In genomic region chr1:169408120-169408519, GRCm38 (mm10) we compare ENCODE assay signal across 33 mouse cellular contexts.
"Had no signal": no experiment of that assay in that cellular context is flagged by ENCODE, and none has a peak within 500 bp of the region (broad histone marks: within the 10 kb centered on the region; RNA-seq: fewer than 3 reads in every experiment).

No protein-coding gene starts in this region.

- H3K4me2 ChIP-seq: limb, embryonic 12.5 days; limb, embryonic 13.5 days; limb, embryonic 15.5 days; liver, embryonic 11.5 days; liver, embryonic 12.5 days; liver, embryonic 13.5 days; liver, embryonic 15.5 days; lung, embryonic 14.5 days; lung, embryonic 15.5 days; midbrain, embryonic 11.5 days; midbrain, embryonic 12.5 days; midbrain, embryonic 13.5 days; midbrain, embryonic 15.5 days; neural tube, embryonic 12.5 days; neural tube, embryonic 13.5 days had no signal

- DNase-seq: left cerebral cortex, postnatal 4 days; liver; liver, embryonic 13.5 days; liver, postnatal 0 days; lung, adult 18-20 months; lung, adult 2 months; lung, embryonic 14.5 days; lung, postnatal 10 days; lung, postnatal 14 days; lung, postnatal 36 days; lung, postnatal 4 days; midbrain, embryonic 14.5 days had no signal

- H3K36me3 ChIP-seq: limb, embryonic 10.5 days; limb, embryonic 12.5 days; limb, embryonic 13.5 days; limb, embryonic 15.5 days; liver, embryonic 12.5 days; liver, embryonic 13.5 days; liver, embryonic 15.5 days; lung, embryonic 15.5 days; midbrain, embryonic 10.5 days; midbrain, embryonic 12.5 days; midbrain, embryonic 13.5 days; midbrain, embryonic 15.5 days; neural tube, embryonic 12.5 days; neural tube, embryonic 13.5 days had no signal

- H3K4me1 ChIP-seq: limb, embryonic 12.5 days; limb, embryonic 13.5 days; limb, embryonic 15.5 days; liver, embryonic 12.5 days; liver, embryonic 13.5 days; liver, embryonic 15.5 days; lung, embryonic 15.5 days; megakaryocyte, embryonic 14.5 days; midbrain, embryonic 10.5 days; midbrain, embryonic 12.5 days; midbrain, embryonic 15.5 days; neural tube, embryonic 12.5 days had no signal

- H3K27me3 ChIP-seq: limb, embryonic 15.5 days; liver, embryonic 12.5 days; liver, embryonic 13.5 days; liver, embryonic 15.5 days; lung, embryonic 15.5 days; megakaryocyte, embryonic 14.5 days; midbrain, embryonic 12.5 days; midbrain, embryonic 13.5 days; midbrain, embryonic 15.5 days; neural tube, embryonic 12.5 days; neural tube, embryonic 13.5 days had no signal

- ATAC-seq: liver, embryonic 12.5 days; liver, postnatal 0 days; lung, postnatal 0 days; midbrain, embryonic 13.5 days; midbrain, embryonic 15.5 days; midbrain, embryonic 16.5 days had no signal

- H3K4me3 ChIP-seq: limb, embryonic 10.5 days; limb, embryonic 12.5 days; limb, embryonic 13.5 days; limb, embryonic 15.5 days; liver, embryonic 12.5 days; liver, embryonic 13.5 days; liver, embryonic 15.5 days; lung, embryonic 15.5 days; megakaryocyte, embryonic 14.5 days; midbrain, embryonic 10.5 days; midbrain, embryonic 12.5 days; midbrain, embryonic 13.5 days; midbrain, embryonic 15.5 days; myocyte; neural tube, embryonic 12.5 days; neural tube, embryonic 13.5 days had no signal

- H3K9me3 ChIP-seq: limb, embryonic 10.5 days; limb, embryonic 12.5 days; limb, embryonic 13.5 days; limb, embryonic 15.5 days; liver, embryonic 12.5 days; liver, embryonic 13.5 days; liver, embryonic 15.5 days; lung, embryonic 15.5 days; megakaryocyte, embryonic 14.5 days; midbrain, embryonic 10.5 days; midbrain, embryonic 12.5 days; midbrain, embryonic 13.5 days; midbrain, embryonic 15.5 days; neural tube, embryonic 12.5 days; neural tube, embryonic 13.5 days had no signal

- H3K27ac ChIP-seq: limb, embryonic 10.5 days; limb, embryonic 12.5 days; limb, embryonic 13.5 days; limb, embryonic 15.5 days; liver, embryonic 12.5 days; liver, embryonic 13.5 days; liver, embryonic 14.5 days; liver, embryonic 15.5 days; lung, embryonic 15.5 days; macrophage; midbrain, embryonic 10.5 days; midbrain, embryonic 12.5 days; midbrain, embryonic 13.5 days; midbrain, embryonic 15.5 days; neural tube, embryonic 12.5 days; neural tube, embryonic 13.5 days had no signal

- H3K9ac ChIP-seq: limb, embryonic 12.5 days; limb, embryonic 13.5 days; limb, embryonic 15.5 days; liver, embryonic 12.5 days; liver, embryonic 13.5 days; liver, embryonic 14.5 days; liver, embryonic 15.5 days; liver, postnatal 0 days; lung, embryonic 14.5 days; lung, embryonic 15.5 days; midbrain, embryonic 12.5 days; midbrain, embryonic 13.5 days; midbrain, embryonic 15.5 days; neural tube, embryonic 12.5 days; neural tube, embryonic 13.5 days had no signal
